Mouse (Mus musculus) CH12.LX (cell line): ENCODE results near the gene Trio.

Experiments
- CTCF ChIP-seq, 2 experiments: IDR thresholded peaks in 1 of 2; conservative IDR thresholded peaks in 1 of 2; 2 replicates each; pipeline ENCODE4 v1.5.1; 2011 to 2012; ENCODE audit warnings: low read depth in 2 of 2, low read length in 2 of 2, improper control_type of control experiment in 1 of 2, inconsistent platforms in 1 of 2, mild to moderate bottlenecking in 1 of 2, moderate library complexity in 1 of 2
- E2F4 ChIP-seq: IDR thresholded peaks from 2 replicates; pipeline ENCODE4 v1.6.1; 2011; ENCODE audit warnings: low read depth, low read length, improper control_type of control experiment; ENCODE audit not compliant: insufficient replicate concordance
- EP300 ChIP-seq: IDR thresholded peaks from 2 replicates; pipeline ENCODE4 v1.6.1; 2011; ENCODE audit warnings: low read length, improper control_type of control experiment
- POLR2A ChIP-seq: IDR thresholded peaks from 2 replicates; pipeline ENCODE4 v1.6.1; 2011; ENCODE audit warnings: low read depth, mild to moderate bottlenecking, improper control_type of control experiment, low read length
- TCF12 ChIP-seq: IDR thresholded peaks from 2 replicates; pipeline ENCODE4 v1.6.1; 2014; ENCODE audit warnings: low read depth, mild to moderate bottlenecking, inconsistent platforms, low read length, improper control_type of control experiment

GRCm38 (mm10) chr15:27683206-27683605, 342.4 kb downstream of the Trio start:
- TF ChIP-seq POLR2A, result no peak
- no peak for TF ChIP-seq TCF12
- no peak for TF ChIP-seq CTCF (conservative IDR thresholded peaks at IDR 0.05 in 1 of 2, IDR thresholded peaks at IDR 0.05 in 1 of 2; ENCODE audit: low read depth in 2 of 2, low read length in 2 of 2)
- no peak for TF ChIP-seq EP300
- no peak for TF ChIP-seq E2F4
